In genomic region chr3:95164840-95165239, GRCm38 (mm10) we compare ENCODE assay signal across 26 mouse cellular contexts. TPM values are rescaled to one million over a fixed set of nuclear protein-coding genes. Genes with fewer than 3 reads are reported as not detected.
DNase-seq lines count a peak whose midpoint lies in the region; ATAC-seq and TF ChIP-seq lines count a peak whose summit lies in the region.
"Had no signal": no experiment of that assay in that cellular context is flagged by ENCODE, and none has a peak within 500 bp of the region (broad histone marks: within the 10 kb centered on the region; RNA-seq: fewer than 3 reads in every experiment).

No protein-coding gene starts in this region.

- H3K9ac ChIP-seq in heart, embryonic 13.5 days, result no peak overlapping the region
- no peak overlapping the region for H3K9ac ChIP-seq in heart, adult 2 months (ENCODE audit: low read depth, low read length)
- peak overlapping the region; percentile 96; the same call in 1 of the 2 replicates for H3K9ac ChIP-seq in hindbrain, embryonic 13.5 days
- no peak overlapping the region for H3K9ac ChIP-seq in hindbrain, postnatal 0 days (replicated peaks; ENCODE audit: low read length)
- H3K9ac ChIP-seq in neural tube, embryonic 12.5 days, result no peak overlapping the region
- H3K9ac ChIP-seq in neural tube, embryonic 15.5 days (replicated peaks), result no peak overlapping the region
- H3K9ac ChIP-seq: embryonic facial prominence, embryonic 13.5 days; embryonic facial prominence, embryonic 15.5 days; forebrain, embryonic 12.5 days had no signal

- no peak for TF ChIP-seq CTCF in heart, adult 2 months (IDR thresholded peaks at IDR 0.05)
- no peak for TF ChIP-seq CTCF in hindbrain, postnatal 0 days (IDR thresholded peaks at IDR 0.05; ENCODE audit: low read depth)

- 52% methylated on average over 5 of the region's 5 CpGs for WGBS in heart, embryonic 13.5 days
- 47% methylated on average over 5 of the region's 5 CpGs for WGBS in heart, adult 2 months
- WGBS in hindbrain, embryonic 13.5 days, result 90% methylated on average over 5 of the region's 5 CpGs
- 81% methylated on average over 5 of the region's 5 CpGs for WGBS in hindbrain, postnatal 0 days
- 91% methylated on average over 5 of the region's 5 CpGs for WGBS in neural tube, embryonic 12.5 days
- 84% methylated on average over 5 of the region's 5 CpGs for WGBS in neural tube, embryonic 15.5 days

- TF ChIP-seq EP300 in heart, adult 2 months (IDR thresholded peaks at IDR 0.05; ENCODE audit: insufficient read depth, low read depth, low read length), result no peak

- H3K36me3 ChIP-seq in heart, embryonic 13.5 days, result peaks cover 36% of the 10 kb centered on the region
- no peaks in the 10 kb centered on the region for H3K36me3 ChIP-seq in heart, adult 2 months (ENCODE audit: control insufficient read depth, insufficient read depth, low read length)
- H3K36me3 ChIP-seq in hindbrain, embryonic 13.5 days, result peaks cover 60% of the 10 kb centered on the region
- H3K36me3 ChIP-seq in hindbrain, postnatal 0 days (ENCODE audit: insufficient read depth, low read length), result peaks cover 34% of the 10 kb centered on the region
- H3K36me3 ChIP-seq in neural tube, embryonic 12.5 days, result peaks cover 57% of the 10 kb centered on the region
- H3K36me3 ChIP-seq in neural tube, embryonic 15.5 days, result peaks cover 52% of the 10 kb centered on the region
- no peaks in the 10 kb centered on the region for H3K36me3 ChIP-seq in myocyte (ENCODE audit: control insufficient read depth, insufficient read depth)

- H3ac ChIP-seq in myocyte (ENCODE audit: control insufficient read depth, insufficient read length), result no peak overlapping the region

- no peak for DNase-seq in heart, adult 2 months
- no peak for DNase-seq in hindbrain, postnatal 0 days (ENCODE audit: low spot score)
- no peak for DNase-seq in kidney, adult 8-10 months
- DNase-seq: adrenal gland, adult 8-10 months; adrenal gland, postnatal 14 days; adrenal gland, postnatal 36 days; cerebellum, adult 2 months; cerebellum, adult 9-10 months; cerebellum, postnatal 10 days; cerebellum, postnatal 25 days; embryo, embryonic 11 days had no signal

- H3K9me3 ChIP-seq in heart, embryonic 13.5 days, result no peaks in the 10 kb centered on the region
- H3K9me3 ChIP-seq in hindbrain, embryonic 13.5 days, result no peaks in the 10 kb centered on the region
- no peaks in the 10 kb centered on the region for H3K9me3 ChIP-seq in hindbrain, postnatal 0 days (ENCODE audit: low read length)
- no peaks in the 10 kb centered on the region for H3K9me3 ChIP-seq in neural tube, embryonic 12.5 days
- H3K9me3 ChIP-seq in neural tube, embryonic 15.5 days (replicated peaks), result no peaks in the 10 kb centered on the region
- H3K9me3 ChIP-seq: embryonic facial prominence, embryonic 13.5 days; embryonic facial prominence, embryonic 15.5 days; forebrain, embryonic 10.5 days; forebrain, embryonic 12.5 days had no signal

- no peak overlapping the region for H3K4me2 ChIP-seq in heart, embryonic 13.5 days
- H3K4me2 ChIP-seq in hindbrain, embryonic 13.5 days, result no peak overlapping the region; the same call in 1 of the 2 replicates
- H3K4me2 ChIP-seq in hindbrain, postnatal 0 days (ENCODE audit: low read depth, low read length), result no peak overlapping the region
- H3K4me2 ChIP-seq in neural tube, embryonic 12.5 days (replicated peaks), result 0 out of 2 replicates have a peak overlapping the region, but pooled peaks have one; percentile 77
- H3K4me2 ChIP-seq in neural tube, embryonic 15.5 days, result no peak overlapping the region
- H3K4me2 ChIP-seq in myocyte (ENCODE audit: low read depth), result peak overlapping the region; percentile 97
- H3K4me2 ChIP-seq: embryonic facial prominence, embryonic 13.5 days; embryonic facial prominence, embryonic 15.5 days; forebrain, embryonic 12.5 days had no signal

- ATAC-seq in heart, embryonic 13.5 days (ENCODE audit: extremely low read depth, insufficient number of reproducible peaks, low FRiP score, low TSS enrichment), result no peak
- ATAC-seq in hindbrain, embryonic 13.5 days (ENCODE audit: low FRiP score), result no peak
- no peak for ATAC-seq in hindbrain, postnatal 0 days
- no peak for ATAC-seq in neural tube, embryonic 12.5 days (ENCODE audit: low FRiP score, low read depth)
- no peak for ATAC-seq in neural tube, embryonic 15.5 days (ENCODE audit: low FRiP score)
- ATAC-seq: activated CD4-positive, CD25-positive, alpha-beta regulatory T cell, adult 4 months; forebrain, embryonic 14.5 days; forebrain, embryonic 16.5 days; Patski had no signal

- no peak overlapping the region for H3K4me3 ChIP-seq in heart, embryonic 13.5 days
- no peak overlapping the region for H3K4me3 ChIP-seq in heart, adult 2 months
- no peak overlapping the region for H3K4me3 ChIP-seq in hindbrain, embryonic 13.5 days
- H3K4me3 ChIP-seq in hindbrain, postnatal 0 days (ENCODE audit: low read length), result no peak overlapping the region
- H3K4me3 ChIP-seq in neural tube, embryonic 12.5 days, result no peak overlapping the region
- H3K4me3 ChIP-seq in neural tube, embryonic 15.5 days (replicated peaks), result no peak overlapping the region
- H3K4me3 ChIP-seq in myocyte, result no peak overlapping the region
- H3K4me3 ChIP-seq: embryonic facial prominence, embryonic 13.5 days; embryonic facial prominence, embryonic 15.5 days; erythroblast, embryonic 14.5 days; forebrain, embryonic 10.5 days; forebrain, embryonic 12.5 days had no signal

- intact Hi-C loops in heart, adult 2 months (cut with DNase I), result no loop called here

- 0 out of 2 replicates have a peak overlapping the region, but pooled peaks have one; percentile 3 for H3K27ac ChIP-seq in heart, embryonic 13.5 days (replicated peaks)
- H3K27ac ChIP-seq in heart, adult 2 months, result no peak overlapping the region
- no peak overlapping the region for H3K27ac ChIP-seq in hindbrain, embryonic 13.5 days
- no peak overlapping the region for H3K27ac ChIP-seq in hindbrain, postnatal 0 days
- no peak overlapping the region for H3K27ac ChIP-seq in neural tube, embryonic 12.5 days
- no peak overlapping the region for H3K27ac ChIP-seq in neural tube, embryonic 15.5 days (replicated peaks)
- H3K27ac ChIP-seq: embryonic facial prominence, embryonic 13.5 days; forebrain, embryonic 10.5 days; forebrain, embryonic 12.5 days had no signal

- no peak for TF ChIP-seq POLR2A in heart, adult 2 months (IDR thresholded peaks at IDR 0.05; ENCODE audit: insufficient read depth, low read depth, low read length)
- TF ChIP-seq POLR2A in myocyte (IDR thresholded peaks at IDR 0.05; ENCODE audit: insufficient read length, low read depth), result no peak

- H3K27me3 ChIP-seq in heart, embryonic 13.5 days (replicated peaks), result peaks cover 35% of the 10 kb centered on the region
- H3K27me3 ChIP-seq in heart, adult 2 months (ENCODE audit: control insufficient read depth, insufficient read depth, low read length), result no peaks in the 10 kb centered on the region
- peaks cover 33% of the 10 kb centered on the region for H3K27me3 ChIP-seq in hindbrain, embryonic 13.5 days
- no peaks in the 10 kb centered on the region for H3K27me3 ChIP-seq in hindbrain, postnatal 0 days (ENCODE audit: insufficient read depth, low read length)
- peaks cover 18% of the 10 kb centered on the region for H3K27me3 ChIP-seq in neural tube, embryonic 12.5 days (replicated peaks)
- H3K27me3 ChIP-seq in neural tube, embryonic 15.5 days (replicated peaks), result peaks cover 26% of the 10 kb centered on the region
- H3K27me3 ChIP-seq in myocyte (ENCODE audit: control insufficient read depth, insufficient read depth, insufficient read length), result no peaks in the 10 kb centered on the region
- H3K27me3 ChIP-seq: Patski had no signal

- peaks cover 41% of the 10 kb centered on the region for H3K4me1 ChIP-seq in heart, embryonic 13.5 days
- peaks cover 3% of the 10 kb centered on the region for H3K4me1 ChIP-seq in heart, adult 2 months (ENCODE audit: control insufficient read depth, insufficient read depth, low read length)
- H3K4me1 ChIP-seq in hindbrain, embryonic 13.5 days (replicated peaks), result peaks cover 38% of the 10 kb centered on the region
- peaks cover 14% of the 10 kb centered on the region for H3K4me1 ChIP-seq in hindbrain, postnatal 0 days (ENCODE audit: insufficient read depth, low read length)
- H3K4me1 ChIP-seq in neural tube, embryonic 12.5 days, result peaks cover 33% of the 10 kb centered on the region
- H3K4me1 ChIP-seq in neural tube, embryonic 15.5 days, result peaks cover 34% of the 10 kb centered on the region

- no peaks in the 10 kb centered on the region for H3K79me2 ChIP-seq in heart, adult 2 months (replicated peaks; ENCODE audit: control insufficient read depth, insufficient read depth, low read length)
- no peaks in the 10 kb centered on the region for H3K79me2 ChIP-seq in myocyte (ENCODE audit: control insufficient read depth, insufficient read depth)

RNA-seq across cellular contexts. Expression of gene Sema6c, which starts 4.6 kb away (rescaled TPM):
- polyA plus RNA-seq in heart, embryonic 13.5 days (2015; fragmentation: Nextera tagmentation; extraction: Ambion mirVana), result 2.9 and 3.0 TPM in 2 replicates
- total RNA-seq in heart, adult 2 months (2021), result 1 to 10 TPM; 3.8 to 3.9 TPM
- 16.9 and 21.1 TPM in 2 replicates for polyA plus RNA-seq in heart, adult 2 months (2012; rRNA removed)
- polyA plus RNA-seq in hindbrain, embryonic 13.5 days (2015; fragmentation: Nextera tagmentation; extraction: Ambion mirVana), result 31.5 and 31.8 TPM in 2 replicates
- total RNA-seq in hindbrain, postnatal 0 days (2014; rRNA removed), result 127 and 172 TPM in 2 replicates
- 15.6 and 16.4 TPM in 2 replicates for polyA plus RNA-seq in hindbrain, postnatal 0 days (2015; fragmentation: Nextera tagmentation; extraction: Ambion mirVana)
- 58.3 and 65.2 TPM in 2 replicates for polyA plus RNA-seq in neural tube, embryonic 12.5 days (2016; fragmentation: Nextera tagmentation; extraction: Ambion mirVana)
- 17.7 and 24.4 TPM in 2 replicates for polyA plus RNA-seq in neural tube, embryonic 15.5 days (2015; fragmentation: Nextera tagmentation; extraction: Ambion mirVana)
- 29.0 TPM for polyA plus RNA-seq in myocyte (2012; fragmentation: generic; extraction: Trizol)
- polyA plus RNA-seq: activated CD4-positive, CD25-positive, alpha-beta regulatory T cell, adult 4 months had no signal

RNA-seq across cellular contexts. Expression of gene Tnfaip8l2, which starts 22.7 kb away (rescaled TPM):
- polyA plus RNA-seq in heart, embryonic 13.5 days (2015; fragmentation: Nextera tagmentation; extraction: Ambion mirVana), result 2.1 and 2.8 TPM in 2 replicates
- total RNA-seq in heart, adult 2 months (2021), result 1 to 10 TPM; 1.5 to 2.1 TPM
- 3.3 and 4.9 TPM in 2 replicates for polyA plus RNA-seq in heart, adult 2 months (2012; rRNA removed)
- 2.8 and 3.1 TPM in 2 replicates for polyA plus RNA-seq in hindbrain, embryonic 13.5 days (2015; fragmentation: Nextera tagmentation; extraction: Ambion mirVana)
- 1.9 and 2.3 TPM in 2 replicates for total RNA-seq in hindbrain, postnatal 0 days (2014; rRNA removed)
- polyA plus RNA-seq in hindbrain, postnatal 0 days (2015; fragmentation: Nextera tagmentation; extraction: Ambion mirVana), result 3.1 and 3.6 TPM in 2 replicates
- 2.7 and 3.3 TPM in 2 replicates for polyA plus RNA-seq in neural tube, embryonic 12.5 days (2016; fragmentation: Nextera tagmentation; extraction: Ambion mirVana)
- 3.0 and 5.6 TPM in 2 replicates for polyA plus RNA-seq in neural tube, embryonic 15.5 days (2015; fragmentation: Nextera tagmentation; extraction: Ambion mirVana)
- 0.22 TPM for polyA plus RNA-seq in myocyte (2012; fragmentation: generic; extraction: Trizol)

RNA-seq across cellular contexts. Expression of gene Lysmd1, which starts 31.0 kb away (rescaled TPM):
- 8.8 and 9.8 TPM in 2 replicates for polyA plus RNA-seq in heart, embryonic 13.5 days (2015; fragmentation: Nextera tagmentation; extraction: Ambion mirVana)
- total RNA-seq in heart, adult 2 months (2021), result 1 to 10 TPM; 4.5 to 6.3 TPM
- 5.8 and 7.8 TPM in 2 replicates for polyA plus RNA-seq in heart, adult 2 months (2012; rRNA removed)
- 36.8 and 38.4 TPM in 2 replicates for polyA plus RNA-seq in hindbrain, embryonic 13.5 days (2015; fragmentation: Nextera tagmentation; extraction: Ambion mirVana)
- total RNA-seq in hindbrain, postnatal 0 days (2014; rRNA removed), result 33.4 and 38.5 TPM in 2 replicates
- polyA plus RNA-seq in hindbrain, postnatal 0 days (2015; fragmentation: Nextera tagmentation; extraction: Ambion mirVana), result 39.2 and 42.4 TPM in 2 replicates
- polyA plus RNA-seq in neural tube, embryonic 12.5 days (2016; fragmentation: Nextera tagmentation; extraction: Ambion mirVana), result 24.5 and 24.8 TPM in 2 replicates
- polyA plus RNA-seq in neural tube, embryonic 15.5 days (2015; fragmentation: Nextera tagmentation; extraction: Ambion mirVana), result 38.1 and 46.0 TPM in 2 replicates
- polyA plus RNA-seq in myocyte (2012; fragmentation: generic; extraction: Trizol), result 7.0 TPM

RNA-seq across cellular contexts. Expression of gene Scnm1, which starts 31.0 kb away (rescaled TPM):
- polyA plus RNA-seq in heart, embryonic 13.5 days (2015; fragmentation: Nextera tagmentation; extraction: Ambion mirVana), result 51.7 and 54.2 TPM in 2 replicates
- 10 to 100 TPM; 28.3 to 32.1 TPM for total RNA-seq in heart, adult 2 months (2021)
- polyA plus RNA-seq in heart, adult 2 months (2012; rRNA removed), result 46.8 and 67.9 TPM in 2 replicates
- polyA plus RNA-seq in hindbrain, embryonic 13.5 days (2015; fragmentation: Nextera tagmentation; extraction: Ambion mirVana), result 95.9 and 97.1 TPM in 2 replicates
- total RNA-seq in hindbrain, postnatal 0 days (2014; rRNA removed), result 44.6 and 56.7 TPM in 2 replicates
- polyA plus RNA-seq in hindbrain, postnatal 0 days (2015; fragmentation: Nextera tagmentation; extraction: Ambion mirVana), result 72.1 and 75.7 TPM in 2 replicates
- 86.5 and 91.3 TPM in 2 replicates for polyA plus RNA-seq in neural tube, embryonic 12.5 days (2016; fragmentation: Nextera tagmentation; extraction: Ambion mirVana)
- 86.7 and 88.4 TPM in 2 replicates for polyA plus RNA-seq in neural tube, embryonic 15.5 days (2015; fragmentation: Nextera tagmentation; extraction: Ambion mirVana)
- 30.6 TPM for polyA plus RNA-seq in myocyte (2012; fragmentation: generic; extraction: Trizol)

RNA-seq across cellular contexts. Expression of gene Tmod4, which starts 40.6 kb away (rescaled TPM):
- polyA plus RNA-seq in heart, embryonic 13.5 days (2015; fragmentation: Nextera tagmentation; extraction: Ambion mirVana), result 0.82 and 1.4 TPM in 2 replicates
- total RNA-seq in heart, adult 2 months (2021), result 10 to 100 TPM; 22.6 to 30.9 TPM
- polyA plus RNA-seq in heart, adult 2 months (2012; rRNA removed), result 23.3 and 25.6 TPM in 2 replicates
- 0.99 and 1.5 TPM in 2 replicates for polyA plus RNA-seq in hindbrain, embryonic 13.5 days (2015; fragmentation: Nextera tagmentation; extraction: Ambion mirVana)
- 0.43 and 0.73 TPM in 2 replicates for total RNA-seq in hindbrain, postnatal 0 days (2014; rRNA removed)
- polyA plus RNA-seq in hindbrain, postnatal 0 days (2015; fragmentation: Nextera tagmentation; extraction: Ambion mirVana), result 1.1 and 1.5 TPM in 2 replicates
- polyA plus RNA-seq in neural tube, embryonic 12.5 days (2016; fragmentation: Nextera tagmentation; extraction: Ambion mirVana), result 1.3 and 1.6 TPM in 2 replicates
- polyA plus RNA-seq in neural tube, embryonic 15.5 days (2015; fragmentation: Nextera tagmentation; extraction: Ambion mirVana), result 1.3 and 1.5 TPM in 2 replicates
- 2.5 TPM for polyA plus RNA-seq in myocyte (2012; fragmentation: generic; extraction: Trizol)
- total RNA-seq: adrenal gland, postnatal 14 days; common myeloid progenitor, adult 5-6 weeks had no signal
- polyA plus RNA-seq: erythroblast, embryonic 14.5 days had no signal

Comparison
In these comparisons a context has a peak if more than half of its experiments do, and no peak if none do; other contexts are left out.
1. H3K4me2 ChIP-seq: peak in neural tube, embryonic 12.5 days (single experiment) and myocyte (single experiment); none in heart, embryonic 13.5 days (single experiment), hindbrain, embryonic 13.5 days (single experiment), hindbrain, postnatal 0 days (single experiment) and neural tube, embryonic 15.5 days (single experiment).